Mouse (Mus musculus) Muller cell, postnatal 12 days (primary cell): ENCODE measurements around the gene Klk1b5.

Source experiments
- DNase-seq: peaks from one replicate; pipeline ENCODE4 v3.0.0-alpha.2; 2015; ENCODE audit errors: inconsistent ontology term

Klk1b5 gene

GRCm38 (mm10) chr7:44253023-44253616 lies 37.4 kb downstream of the Klk1b5 start:
- no peak for DNase-seq

DNA sequence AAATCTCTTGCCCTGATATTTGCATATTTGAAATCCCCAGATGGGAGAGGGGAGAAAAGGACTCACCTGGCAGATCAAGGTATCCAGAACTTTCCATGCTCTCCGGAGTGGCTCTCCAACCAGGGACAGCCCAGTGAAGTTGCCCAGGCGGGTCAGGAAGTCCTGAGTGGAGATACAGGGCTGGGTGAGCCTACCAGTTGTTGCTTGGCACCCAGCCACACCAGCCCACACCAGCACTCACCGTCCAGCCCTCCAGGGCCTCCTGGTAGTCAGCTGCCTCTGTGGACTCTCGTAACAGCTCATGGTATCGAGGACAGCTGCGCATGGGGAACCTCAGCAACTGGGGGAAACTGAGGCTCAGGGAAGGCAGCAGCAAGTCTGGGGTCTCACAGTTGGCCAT lies 39.2 kb downstream of the Klk1b5 start:
- DNase-seq, result no peak

GRCm38 (mm10) chr7:44257278-44257677 lies 41.5 kb downstream of the Klk1b5 start, which contains the start of gene Acp4:
TSS of gene Acp4 (minus strand) at chr7:44257378.
- DNase-seq, result no peak

GRCm38 (mm10) chr7:44260410-44260809 lies 44.7 kb downstream of the Klk1b5 start:
- DNase-seq, result peak; percentile 7

GRCm38 (mm10) chr7:44261147-44261546 lies 45.4 kb downstream of the Klk1b5 start, which contains the start of gene Gm15517:
TSS of gene Gm15517 (plus strand) at chr7:44261447.
- DNase-seq, result no peak

DNA sequence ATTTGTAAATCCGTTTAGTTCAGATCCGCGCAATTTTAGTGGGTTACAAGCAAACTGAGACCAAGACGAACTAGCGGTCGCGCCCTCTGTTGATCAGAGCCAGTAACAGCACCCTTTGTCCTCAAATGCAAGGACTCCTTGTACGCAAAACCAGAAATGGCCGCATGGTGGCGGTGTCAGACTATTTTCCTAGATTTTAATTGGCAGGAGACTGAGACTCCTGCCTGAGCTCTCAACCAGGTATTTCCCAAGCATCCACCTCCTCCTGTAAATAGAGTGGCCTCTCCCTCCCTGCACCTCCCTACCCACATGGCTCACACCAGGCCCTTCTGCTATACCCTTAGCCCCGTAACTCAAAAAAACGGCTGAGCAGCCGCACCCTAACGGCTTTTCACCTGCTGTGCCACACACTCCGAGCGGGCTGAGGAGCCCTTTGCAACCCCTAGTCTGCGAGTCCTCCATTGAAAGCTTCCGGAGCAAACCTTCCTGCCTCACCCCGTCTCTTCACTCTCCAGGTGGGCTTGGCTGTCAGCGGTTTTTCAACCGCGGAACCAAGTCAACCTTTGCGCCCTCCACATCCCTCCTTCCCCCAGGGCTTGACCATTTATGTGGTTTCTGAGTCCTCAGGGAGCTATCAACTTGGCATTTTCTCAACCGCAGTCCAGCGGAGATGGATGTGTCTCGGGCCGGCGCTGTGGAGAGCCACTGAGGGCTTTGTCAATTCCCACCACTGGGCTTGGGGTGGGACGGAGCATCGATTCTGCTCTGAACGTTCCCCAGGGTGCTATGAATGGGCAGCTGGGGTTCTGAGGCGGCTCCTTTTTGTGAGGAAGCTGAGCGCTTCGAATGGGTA lies 47.3 kb downstream of the Klk1b5 start:
- peak; percentile 86 for DNase-seq

DNA sequence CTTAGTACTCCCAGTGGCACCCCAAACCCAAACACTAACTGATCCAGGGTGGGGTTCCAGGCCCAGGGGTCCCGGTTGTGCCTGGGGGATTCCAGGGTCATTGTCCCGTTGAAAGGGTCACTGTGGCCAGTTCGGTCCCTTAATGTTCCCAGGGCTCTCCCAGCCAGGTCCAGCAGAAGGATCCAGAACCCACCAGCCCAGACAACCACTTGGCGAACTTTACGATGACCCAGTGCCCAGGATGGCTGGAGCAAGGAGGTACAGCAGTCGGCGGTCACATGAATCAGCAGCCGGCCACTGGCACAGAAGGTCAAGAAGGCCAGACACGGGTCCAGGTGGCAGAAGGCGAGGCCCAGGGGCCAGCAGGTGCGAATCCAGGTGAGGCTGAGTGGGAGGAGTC lies 52.4 kb downstream of the Klk1b5 start:
- DNase-seq, result no peak

DNA sequence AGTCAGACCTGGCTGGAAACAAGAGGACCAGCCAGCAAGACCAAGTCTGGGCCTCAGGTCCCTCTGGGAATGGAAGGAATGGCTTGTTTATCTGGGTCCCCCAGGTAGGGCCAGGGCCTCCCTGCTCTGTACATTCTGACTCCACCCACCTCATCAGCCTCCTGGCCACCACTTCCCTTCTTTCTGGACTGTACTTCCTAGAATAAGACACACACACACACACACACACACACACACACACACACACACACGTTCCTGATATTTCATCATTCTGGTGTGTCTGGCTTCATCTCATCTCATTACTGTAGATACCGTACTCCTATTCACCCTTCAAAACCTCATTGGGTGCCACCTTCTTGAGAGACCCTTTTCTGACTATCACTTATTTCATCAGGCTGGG lies 53.7 kb downstream of the Klk1b5 start:
- no peak for DNase-seq
